Mouse (Mus musculus) embryonic facial prominence, embryonic 12.5 days (tissue): ENCODE data around the gene Atp1a3. TPM values are rescaled to one million over a fixed set of nuclear protein-coding genes. Genes with fewer than 3 reads are reported as not detected.
A peak's percentile ranks its signal among the peaks of the same experiment; 100 is the strongest.
"Not testable (repeated sequence)": the region's sequence is repeated elsewhere in the genome, so short reads cannot be mapped to it uniquely, and the experiment has no call there.

Experiments
- ATAC-seq: fragments of 200-750 bp; cut with Nextera tagmentation; 2 replicates; pipeline ENCODE4 v1.8.0; 2017; ENCODE audit not compliant: insufficient number of reproducible peaks, insufficient read depth, low FRiP score, low TSS enrichment
- H3K27ac ChIP-seq: fragments of 300-500 bp; sonication (generic); 2 replicates; pipeline ENCODE4 v1.5.1; 2016; ENCODE audit warnings: mild to moderate bottlenecking
- H3K27me3 ChIP-seq: fragments of 300-500 bp; sonication (generic); 2 replicates; pipeline ENCODE4 v1.6.1; 2016; ENCODE audit warnings: mild to moderate bottlenecking, moderate library complexity
- H3K36me3 ChIP-seq: fragments of 300-500 bp; sonication (generic); 2 replicates; pipeline ENCODE4 v1.6.1; 2016; ENCODE audit warnings: mild to moderate bottlenecking
- H3K4me1 ChIP-seq: fragments of 300-500 bp; sonication (generic); 2 replicates; pipeline ENCODE4 v1.6.1; 2016
- H3K4me2 ChIP-seq: fragments of 300-500 bp; sonication (generic); replicated peaks from 2 replicates; pipeline ENCODE4 v1.6.1; 2016; ENCODE audit warnings: mild to moderate bottlenecking, moderate library complexity
- H3K4me3 ChIP-seq: fragments of 300-500 bp; sonication (generic); 2 replicates; pipeline ENCODE4 v1.5.1; 2016; ENCODE audit warnings: mild to moderate bottlenecking
- H3K9ac ChIP-seq: fragments of 300-500 bp; sonication (generic); 2 replicates; pipeline ENCODE4 v1.6.1; 2016; ENCODE audit warnings: mild to moderate bottlenecking, moderate library complexity
- H3K9me3 ChIP-seq: fragments of 300-500 bp; sonication (generic); 2 replicates; pipeline ENCODE4 v1.6.1; 2016; ENCODE audit warnings: mild to moderate bottlenecking, moderate library complexity
- WGBS: fragments of 180-500 bp; shearing (Covaris S2); methylation state at CpG from one replicate; pipeline ENCODE4 v1.1.7; 2016; 5-methylcytosine and 5-hydroxymethylcytosine counted together
- polyA plus RNA-seq: library from polyadenylated mRNA; unstranded; fragments of >200 nt; fragmentation: Nextera tagmentation; extraction: Ambion mirVana; gene quantifications from 2 replicates; pipeline ENCODE4 v1.2.1, GENCODE M21; 2016

The Atp1a3 gene
- 3.8 and 7.4 TPM in 2 replicates for polyA plus RNA-seq

GRCm38 (mm10) chr7:25005421-25006065 is at the start of gene Atp1a3:
Gene Atp1a3, minus strand, starts transcription at chr7:25005958.
- peak; percentile 67; the same call in 1 of the 2 replicates for ATAC-seq
- Histone ChIP-seq H3K9ac (peak within 1 kb of the TSS; percentile 50), H3K27me3 (peaks cover 69% of the 10 kb centered on the region), H3K9me3 (no peaks in the 10 kb centered on the region), H3K36me3 (no peaks in the 10 kb centered on the region), H3K4me1 (peaks cover 43% of the 10 kb centered on the region), H3K27ac (no peak within 1 kb of the TSS), H3K4me2 (peak within 1 kb of the TSS; percentile 82), H3K4me3 (peak within 1 kb of the TSS; percentile 44)
- 1% methylated on average over 54 of the region's 54 CpGs for WGBS

GRCm38 (mm10) chr7:25052587-25052986 is 46.8 kb upstream of the Atp1a3 start:
- no peak for ATAC-seq
- H3K27ac ChIP-seq = no peak overlapping the region
- H3K4me2 ChIP-seq = no peak overlapping the region
- WGBS = 87% methylated on average over 3 of the region's 3 CpGs
- H3K36me3 ChIP-seq = peaks cover 74% of the 10 kb centered on the region
- no peaks in the 10 kb centered on the region for H3K4me1 ChIP-seq
- no peaks in the 10 kb centered on the region for H3K9me3 ChIP-seq
- no peaks in the 10 kb centered on the region for H3K27me3 ChIP-seq
- H3K4me3 ChIP-seq = no peak overlapping the region
- H3K9ac ChIP-seq = no peak overlapping the region

GRCm38 (mm10) chr7:25049295-25049930 is 43.7 kb upstream of the Atp1a3 start:
- Histone ChIP-seq H3K27me3 (no peaks in the 10 kb centered on the region), H3K9me3 (no peaks in the 10 kb centered on the region), H3K9ac (no peak overlapping the region), H3K4me2 (no peak overlapping the region), H3K36me3 (peaks cover 72% of the 10 kb centered on the region), H3K4me1 (no peaks in the 10 kb centered on the region), H3K4me3 (no peak overlapping the region), H3K27ac (no peak overlapping the region)
- no peak for ATAC-seq
- WGBS = 87% methylated on average over 16 of the region's 16 CpGs

- Histone ChIP-seq H3K4me1 (no peaks in the 10 kb centered on the region), H3K4me2 (no peak overlapping the region), H3K9me3 (no peaks in the 10 kb centered on the region), H3K27me3 (no peaks in the 10 kb centered on the region), H3K36me3 (peaks cover 82% of the 10 kb centered on the region), H3K4me3 (no peak overlapping the region), H3K9ac (no peak overlapping the region), H3K27ac (no peak overlapping the region)
- no peak for ATAC-seq
- WGBS = 93% methylated on average over 8 of the region's 8 CpGs
Observed at GRCm38 (mm10) chr7:25047363-25047762, 41.6 kb upstream of the Atp1a3 start.

GRCm38 (mm10) chr7:25044599-25044998 is 38.8 kb upstream of the Atp1a3 start:
- not testable (repeated sequence) for H3K4me2 ChIP-seq, H3K9me3 ChIP-seq, H3K4me1 ChIP-seq, H3K4me3 ChIP-seq, H3K27me3 ChIP-seq, H3K27ac ChIP-seq, ATAC-seq, H3K9ac ChIP-seq
- 92% methylated on average over 7 of the region's 7 CpGs for WGBS
- peaks cover 88% of the 10 kb centered on the region for H3K36me3 ChIP-seq

GRCm38 (mm10) chr7:25041921-25042320 is 36.2 kb upstream of the Atp1a3 start:
- Histone ChIP-seq H3K27ac (no peak overlapping the region), H3K9me3 (no peaks in the 10 kb centered on the region), H3K4me2 (no peak overlapping the region), H3K4me1 (no peaks in the 10 kb centered on the region), H3K36me3 (peaks cover 81% of the 10 kb centered on the region), H3K9ac (no peak overlapping the region), H3K4me3 (no peak overlapping the region), H3K27me3 (no peaks in the 10 kb centered on the region)
- 89% methylated on average over 12 of the region's 12 CpGs for WGBS
- ATAC-seq = no peak

- H3K27ac ChIP-seq = no peak overlapping the region
- H3K9ac ChIP-seq = no peak overlapping the region
- peaks cover 61% of the 10 kb centered on the region for H3K36me3 ChIP-seq
- WGBS = 55% methylated on average over 7 of the region's 7 CpGs
- ATAC-seq = no peak
- H3K4me2 ChIP-seq = no peak overlapping the region
- no peak overlapping the region for H3K4me3 ChIP-seq
- no peaks in the 10 kb centered on the region for H3K4me1 ChIP-seq
- H3K9me3 ChIP-seq = no peaks in the 10 kb centered on the region
- H3K27me3 ChIP-seq = no peaks in the 10 kb centered on the region
Observed at GRCm38 (mm10) chr7:25035916-25036315, 30.2 kb upstream of the Atp1a3 start.

- 0 out of 2 replicates have a peak, but pooled peaks cover 4% of the 10 kb centered on the region for H3K4me1 ChIP-seq
- WGBS = 94% methylated on average over 4 of the region's 4 CpGs
- H3K27me3 ChIP-seq = no peaks in the 10 kb centered on the region
- H3K4me3 ChIP-seq = no peak overlapping the region
- H3K9me3 ChIP-seq = no peaks in the 10 kb centered on the region
- ATAC-seq = no peak
- no peak overlapping the region for H3K9ac ChIP-seq
- H3K27ac ChIP-seq = no peak overlapping the region
- peaks cover 52% of the 10 kb centered on the region for H3K36me3 ChIP-seq
- no peak overlapping the region for H3K4me2 ChIP-seq
Observed at GRCm38 (mm10) chr7:25034796-25035195, 29.0 kb upstream of the Atp1a3 start.

GRCm38 (mm10) chr7:25031528-25031927 is 25.8 kb upstream of the Atp1a3 start:
- Histone ChIP-seq H3K27me3 (no peaks in the 10 kb centered on the region), H3K36me3 (peaks cover 42% of the 10 kb centered on the region), H3K4me3 (no peak overlapping the region), H3K9ac (no peak overlapping the region), H3K27ac (no peak overlapping the region), H3K9me3 (no peaks in the 10 kb centered on the region), H3K4me1 (0 out of 2 replicates have a peak, but pooled peaks cover 4% of the 10 kb centered on the region), H3K4me2 (no peak overlapping the region)
- WGBS = 66% methylated on average over 3 of the region's 3 CpGs
- no peak for ATAC-seq

- 43% methylated on average over 5 of the region's 5 CpGs for WGBS
- no peak for ATAC-seq
Observed at GRCm38 (mm10) chr7:25030032-25030753, 24.4 kb upstream of the Atp1a3 start.

GRCm38 (mm10) chr7:25026452-25026851 is 20.7 kb upstream of the Atp1a3 start:
- ATAC-seq = no peak
- 0 out of 2 replicates have a peak, but pooled peaks cover 4% of the 10 kb centered on the region for H3K4me1 ChIP-seq
- H3K4me2 ChIP-seq = no peak overlapping the region
- no peak overlapping the region for H3K9ac ChIP-seq
- WGBS = 51% methylated on average over 7 of the region's 7 CpGs
- H3K27me3 ChIP-seq = no peaks in the 10 kb centered on the region
- H3K4me3 ChIP-seq = no peak overlapping the region
- H3K9me3 ChIP-seq = no peaks in the 10 kb centered on the region
- peaks cover 41% of the 10 kb centered on the region for H3K36me3 ChIP-seq
- H3K27ac ChIP-seq = no peak overlapping the region

More at GRCm38 (mm10) chr7:25030032-25030753, 24.4 kb upstream of the Atp1a3 start:
- H3K27me3 ChIP-seq = no peaks in the 10 kb centered on the region
- no peak overlapping the region for H3K4me2 ChIP-seq
- no peaks in the 10 kb centered on the region for H3K9me3 ChIP-seq
- no peak overlapping the region for H3K4me3 ChIP-seq
- 0 out of 2 replicates have a peak, but pooled peaks cover 4% of the 10 kb centered on the region for H3K4me1 ChIP-seq
- H3K36me3 ChIP-seq = peaks cover 31% of the 10 kb centered on the region
- H3K9ac ChIP-seq = no peak overlapping the region
- 0 out of 2 replicates have a peak overlapping the region, but pooled peaks have one; percentile 36 for H3K27ac ChIP-seq
